16 mouse cellular contexts compared by ENCODE assay signal in the genomic region with DNA sequence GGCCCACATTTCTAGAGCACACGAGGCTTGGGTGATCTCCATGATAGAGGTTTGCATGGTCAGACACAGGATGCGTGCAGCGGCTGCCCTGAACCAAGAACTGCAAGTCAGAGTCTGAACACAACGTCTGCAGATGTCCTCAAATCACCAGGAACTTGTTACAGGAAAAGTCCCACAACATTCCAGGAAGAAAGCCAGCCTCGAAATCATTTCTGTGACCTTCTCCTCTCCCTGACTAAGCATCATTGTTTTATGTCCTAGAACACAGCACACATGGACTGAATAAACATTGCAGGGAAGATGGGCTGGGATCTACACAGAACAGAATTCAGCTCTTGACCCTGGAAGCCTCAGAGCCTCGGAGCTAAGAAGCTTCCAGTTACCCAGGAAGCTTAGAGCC.
DNase-seq lines count a peak whose midpoint lies in the region; ATAC-seq and TF ChIP-seq lines count a peak whose summit lies in the region.
"Had no signal": no experiment of that assay in that cellular context is flagged by ENCODE, and none has a peak within 500 bp of the region (broad histone marks: within the 10 kb centered on the region; RNA-seq: fewer than 3 reads in every experiment).

No protein-coding gene starts in this region.

- H3K4me2 ChIP-seq in kidney, postnatal 0 days (ENCODE audit: low read length) = no peak overlapping the region
- no peak overlapping the region for H3K4me2 ChIP-seq in midbrain, embryonic 14.5 days (ENCODE audit: low read length)
- H3K4me2 ChIP-seq: lung, embryonic 14.5 days; midbrain, embryonic 13.5 days; neural tube, embryonic 12.5 days had no signal

- H3K4me3 ChIP-seq in heart, embryonic 10.5 days = no peak overlapping the region
- no peak overlapping the region for H3K4me3 ChIP-seq in kidney, postnatal 0 days (replicated peaks; ENCODE audit: low read depth, low read length)
- H3K4me3 ChIP-seq in midbrain, embryonic 14.5 days (replicated peaks; ENCODE audit: low read depth, low read length) = no peak overlapping the region
- H3K4me3 ChIP-seq in hindbrain, embryonic 10.5 days = no peak overlapping the region
- H3K4me3 ChIP-seq: layer of hippocampus, adult 2 months; midbrain, embryonic 13.5 days; neural tube, embryonic 12.5 days had no signal

- DNase-seq in heart, adult 11 months = peak; percentile 95
- no peak for DNase-seq in heart, embryonic 10.5 days (ENCODE audit: low spot score)
- DNase-seq in testis, postnatal 14 days (ENCODE audit: low spot score) = peak; percentile 39
- DNase-seq in testis, postnatal 10 days (ENCODE audit: low spot score) = no peak
- peak; percentile 79 for DNase-seq in kidney, postnatal 0 days (ENCODE audit: low spot score)
- DNase-seq in midbrain, embryonic 14.5 days = no peak
- DNase-seq in hindbrain, embryonic 10.5 days (ENCODE audit: low spot score) = no peak
- no peak for DNase-seq in right cerebral cortex, postnatal 4 days
- DNase-seq: adrenal gland, postnatal 10 days; lung, embryonic 14.5 days; right cerebral cortex, adult 18-20 months; thymus, postnatal 25 days had no signal

- TF ChIP-seq CTCF in kidney, postnatal 0 days (IDR thresholded peaks at IDR 0.05; ENCODE audit: low read depth) = no peak

- no peak overlapping the region for H3K9ac ChIP-seq in kidney, postnatal 0 days (ENCODE audit: low read depth, low read length)
- no peak overlapping the region for H3K9ac ChIP-seq in midbrain, embryonic 14.5 days (replicated peaks; ENCODE audit: low read length)
- H3K9ac ChIP-seq: lung, embryonic 14.5 days; midbrain, embryonic 13.5 days; neural tube, embryonic 12.5 days had no signal

- no peaks in the 10 kb centered on the region for H3K27me3 ChIP-seq in heart, embryonic 10.5 days (ENCODE audit: insufficient read depth, poor library complexity, severe bottlenecking)
- H3K27me3 ChIP-seq in kidney, postnatal 0 days (ENCODE audit: insufficient read depth, low read length) = no peaks in the 10 kb centered on the region
- H3K27me3 ChIP-seq in midbrain, embryonic 14.5 days (ENCODE audit: control insufficient read depth, insufficient read depth, low read length) = no peaks in the 10 kb centered on the region
- H3K27me3 ChIP-seq in hindbrain, embryonic 10.5 days (ENCODE audit: insufficient read depth, poor library complexity, severe bottlenecking) = no peaks in the 10 kb centered on the region
- H3K27me3 ChIP-seq: midbrain, embryonic 13.5 days; neural tube, embryonic 12.5 days had no signal

- no peaks in the 10 kb centered on the region for H3K36me3 ChIP-seq in heart, embryonic 10.5 days
- H3K36me3 ChIP-seq in kidney, postnatal 0 days (ENCODE audit: insufficient read depth, low read length) = no peaks in the 10 kb centered on the region
- H3K36me3 ChIP-seq in midbrain, embryonic 14.5 days (ENCODE audit: control insufficient read depth, insufficient read depth, low read length) = no peaks in the 10 kb centered on the region
- H3K36me3 ChIP-seq in hindbrain, embryonic 10.5 days = no peaks in the 10 kb centered on the region
- H3K36me3 ChIP-seq: midbrain, embryonic 13.5 days; neural tube, embryonic 12.5 days had no signal

- ATAC-seq in kidney, postnatal 0 days (replicated peaks; ENCODE audit: low FRiP score, low read depth) = 0 out of 2 replicates have a peak, but pooled peaks have one; percentile 16
- ATAC-seq in midbrain, embryonic 14.5 days (ENCODE audit: low FRiP score, low TSS enrichment) = no peak
- ATAC-seq: hindbrain, embryonic 16.5 days; midbrain, embryonic 13.5 days had no signal

- 65% methylated on average over 6 of the region's 6 CpGs for WGBS in heart, embryonic 10.5 days
- WGBS in kidney, postnatal 0 days = 44% methylated on average over 6 of the region's 6 CpGs
- WGBS in midbrain, embryonic 14.5 days = 86% methylated on average over 6 of the region's 6 CpGs
- 78% methylated on average over 6 of the region's 6 CpGs for WGBS in hindbrain, embryonic 10.5 days

- no peaks in the 10 kb centered on the region for H3K9me3 ChIP-seq in heart, embryonic 10.5 days
- no peaks in the 10 kb centered on the region for H3K9me3 ChIP-seq in kidney, postnatal 0 days (replicated peaks; ENCODE audit: low read length)
- no peaks in the 10 kb centered on the region for H3K9me3 ChIP-seq in midbrain, embryonic 14.5 days (ENCODE audit: control insufficient read depth, low read length)
- no peaks in the 10 kb centered on the region for H3K9me3 ChIP-seq in hindbrain, embryonic 10.5 days
- H3K9me3 ChIP-seq: midbrain, embryonic 13.5 days; neural tube, embryonic 12.5 days had no signal

- H3K4me1 ChIP-seq in heart, embryonic 10.5 days = peaks cover 26% of the 10 kb centered on the region
- peaks cover 16% of the 10 kb centered on the region; the same call in 1 of the 2 replicates for H3K4me1 ChIP-seq in kidney, postnatal 0 days (replicated peaks; ENCODE audit: insufficient read depth, low read length)
- H3K4me1 ChIP-seq in midbrain, embryonic 14.5 days (ENCODE audit: control insufficient read depth, insufficient read depth, low read length) = no peaks in the 10 kb centered on the region
- peaks cover 6% of the 10 kb centered on the region; the same call in 1 of the 2 replicates for H3K4me1 ChIP-seq in hindbrain, embryonic 10.5 days (replicated peaks)
- H3K4me1 ChIP-seq: neural tube, embryonic 12.5 days had no signal

- no peak overlapping the region for H3K27ac ChIP-seq in heart, embryonic 10.5 days
- no peak overlapping the region; the same call in 1 of the 2 replicates for H3K27ac ChIP-seq in kidney, postnatal 0 days
- H3K27ac ChIP-seq in midbrain, embryonic 14.5 days (replicated peaks; ENCODE audit: low read depth, low read length) = no peak overlapping the region
- no peak overlapping the region for H3K27ac ChIP-seq in hindbrain, embryonic 10.5 days
- H3K27ac ChIP-seq: layer of hippocampus, adult 2 months; midbrain, embryonic 13.5 days; neural tube, embryonic 12.5 days had no signal

Comparison
In these comparisons a context has a peak if more than half of its experiments do, and no peak if none do; other contexts are left out.
1. DNase-seq: peak in heart, adult 11 months (single experiment), testis, postnatal 14 days (single experiment) and kidney, postnatal 0 days (single experiment); none in heart, embryonic 10.5 days (single experiment), testis, postnatal 10 days (single experiment), midbrain, embryonic 14.5 days (single experiment), hindbrain, embryonic 10.5 days (single experiment) and right cerebral cortex, postnatal 4 days (single experiment).